Mouse (Mus musculus): ENCODE measurements around the gene Por.

The Por gene

GRCm38 (mm10) chr5:135763526-135763925 lies 93.7 kb downstream of the Por start:
- DNase-seq (ENCODE audit: extremely low read depth, low read depth): no peak

GRCm38 (mm10) chr5:135764971-135765370 lies 95.1 kb downstream of the Por start:
- DNase-seq (ENCODE audit: extremely low read depth, low read depth): no peak

- no peak for DNase-seq (ENCODE audit: extremely low read depth, low read depth)
Measured at GRCm38 (mm10) chr5:135772519-135772918, 102.7 kb downstream of the Por start.

- no peak for DNase-seq (ENCODE audit: extremely low read depth, low read depth)
Measured at GRCm38 (mm10) chr5:135776546-135776945, 106.7 kb downstream of the Por start.

GRCm38 (mm10) chr5:135777796-135778470 lies 108.1 kb downstream of the Por start, which contains the start of gene Styxl1:
Styxl1 (minus strand) TSS chr5:135778385.
- DNase-seq (ENCODE audit: extremely low read depth, low read depth): no peak

- DNase-seq (ENCODE audit: extremely low read depth, low read depth): peak; percentile 99
Measured at GRCm38 (mm10) chr5:135778471-135779445, 108.9 kb downstream of the Por start, which contains the start of gene Mdh2. Mdh2 (plus strand) TSS chr5:135778480.

- no peak for DNase-seq (ENCODE audit: extremely low read depth, low read depth)
Measured at GRCm38 (mm10) chr5:135780331-135780730, 110.5 kb downstream of the Por start.

GRCm38 (mm10) chr5:135782901-135783300 lies 113.1 kb downstream of the Por start:
- no peak for DNase-seq (ENCODE audit: extremely low read depth, low read depth)

All from MEL-GATA-1-ER (cell line).